Mouse (Mus musculus) forebrain, embryonic 14.5 days (tissue): ENCODE measurements around the gene Mettl21c. TPM values are rescaled to one million over a fixed set of nuclear protein-coding genes. Genes with fewer than 3 reads are reported as not detected.

Experiments
- ATAC-seq: fragments of 200-750 bp; cut with Nextera tagmentation; 2 replicates; pipeline ENCODE4 v1.8.0; 2017; ENCODE audit warnings: mild to moderate bottlenecking, moderate library complexity
- DNase-seq: peaks from one replicate; pipeline ENCODE4 v3.0.0-alpha.2; 2015; ENCODE audit warnings: low spot score
- H3K27ac ChIP-seq: fragments of 300-500 bp; sonication (generic); 2 replicates; pipeline ENCODE4 v1.5.1; 2014; ENCODE audit warnings: low read depth, mild to moderate bottlenecking, control low read depth, low read length, moderate library complexity
- H3K27me3 ChIP-seq: fragments of 300-500 bp; sonication (generic); replicated peaks from 2 replicates; pipeline ENCODE4 v1.6.1; 2014; ENCODE audit warnings: low read length, control low read depth, mixed read lengths; ENCODE audit not compliant: control insufficient read depth, insufficient read depth
- H3K36me3 ChIP-seq: fragments of 300-500 bp; sonication (generic); 2 replicates; pipeline ENCODE4 v1.6.1; 2014; ENCODE audit warnings: low read length, control low read depth; ENCODE audit not compliant: control insufficient read depth, insufficient read depth
- H3K4me1 ChIP-seq: fragments of 300-500 bp; sonication (generic); 2 replicates; pipeline ENCODE4 v1.6.1; 2014; ENCODE audit warnings: antibody characterized with exemption, low read length, control low read depth; ENCODE audit not compliant: control insufficient read depth, insufficient read depth
- H3K4me2 ChIP-seq: fragments of 300-500 bp; sonication (generic); 2 replicates; pipeline ENCODE4 v1.6.1; 2014; ENCODE audit warnings: mild to moderate bottlenecking, control low read depth, low read length
- H3K4me3 ChIP-seq: fragments of 300-500 bp; sonication (generic); 2 replicates; pipeline ENCODE4 v1.5.1; 2014; ENCODE audit warnings: low read depth, low read length, control low read depth
- H3K9ac ChIP-seq: fragments of 300-500 bp; sonication (generic); 2 replicates; pipeline ENCODE4 v1.6.1; 2014; ENCODE audit warnings: mild to moderate bottlenecking, low read length, control low read depth, moderate library complexity
- H3K9me3 ChIP-seq: fragments of 300-500 bp; sonication (generic); replicated peaks from 2 replicates; pipeline ENCODE4 v1.6.1; 2016; ENCODE audit warnings: low read length, control low read depth, mixed read lengths; ENCODE audit not compliant: control insufficient read depth
- WGBS: fragments of 180-500 bp; shearing (Covaris S2); extraction: QIAGEN DNeasy Blood & Tissue Kit; methylation state at CpG from one replicate; pipeline ENCODE4 v1.1.7; 2014; 5-methylcytosine and 5-hydroxymethylcytosine counted together
- polyA plus RNA-seq: library from polyadenylated mRNA; unstranded; fragments of >200 nt; fragmentation: Nextera tagmentation; extraction: Ambion mirVana; gene quantifications from 2 replicates; pipeline ENCODE4 v1.2.1, GENCODE M21; 2014

Gene Mettl21c
- polyA plus RNA-seq, 1 experiment from 2014 or later, result 1.7 TPM

- Histone ChIP-seq H3K9me3 (no peaks in the 10 kb centered on the region), H3K9ac (no peak overlapping the region), H3K4me1 (no peaks in the 10 kb centered on the region), H3K36me3 (peaks cover 36% of the 10 kb centered on the region), H3K4me2 (no peak overlapping the region), H3K27me3 (no peaks in the 10 kb centered on the region), H3K27ac (no peak overlapping the region), H3K4me3 (no peak overlapping the region)
- ATAC-seq (no peak), DNase-seq (no peak)
- 82% methylated on average over 4 of the region's 4 CpGs for WGBS
Observed at GRCm38 (mm10) chr1:43966756-43967155, 53.1 kb downstream of the Mettl21c start.

GRCm38 (mm10) chr1:43964381-43964780, 55.5 kb downstream of the Mettl21c start:
- Histone ChIP-seq H3K4me1 (no peaks in the 10 kb centered on the region), H3K27ac (no peak overlapping the region), H3K27me3 (no peaks in the 10 kb centered on the region), H3K9me3 (no peaks in the 10 kb centered on the region), H3K4me3 (no peak overlapping the region), H3K4me2 (no peak overlapping the region), H3K36me3 (peaks cover 36% of the 10 kb centered on the region), H3K9ac (no peak overlapping the region)
- ATAC-seq, result no peak
- WGBS, result 93% methylated on average over 4 of the region's 4 CpGs
- no peak for DNase-seq

Other genes with a start within 250 kb of the Mettl21c start
- 14.1 and 18.5 TPM in 2 replicates for gene Uxs1, start 192.2 kb downstream of the Mettl21c start, polyA plus RNA-seq
- gene Tpp2, start 86.4 kb downstream of the Mettl21c start, polyA plus RNA-seq, result 45.1 and 53.3 TPM in 2 replicates
- 0.04 and 0.08 TPM in 2 replicates for gene Gm8251, start 41.9 kb upstream of the Mettl21c start, polyA plus RNA-seq
- 76.0 and 84.9 TPM in 2 replicates for gene Tex30, start 82.4 kb upstream of the Mettl21c start, polyA plus RNA-seq
- gene Kdelc1, start 98.8 kb upstream of the Mettl21c start, polyA plus RNA-seq, result 34.4 and 39.2 TPM in 2 replicates
- gene Bivm, start 98.9 kb upstream of the Mettl21c start, polyA plus RNA-seq, result 35.6 and 48.8 TPM in 2 replicates
- 32.5 and 35.6 TPM in 2 replicates for gene Ercc5, start 127.7 kb upstream of the Mettl21c start, polyA plus RNA-seq
- gene Mettl21e, start 198.9 kb upstream of the Mettl21c start, polyA plus RNA-seq, result 0.06 TPM in 1 of 2 replicates, not detected in the other